Mouse (Mus musculus): ENCODE measurements at regions not wholly inside any gene's neighbourhood (a gene's known extent, or its start where the extent isn't known, plus 50 kb on each side); places are given as distances from the start of the nearest gene placed in this dataset.

DNA sequence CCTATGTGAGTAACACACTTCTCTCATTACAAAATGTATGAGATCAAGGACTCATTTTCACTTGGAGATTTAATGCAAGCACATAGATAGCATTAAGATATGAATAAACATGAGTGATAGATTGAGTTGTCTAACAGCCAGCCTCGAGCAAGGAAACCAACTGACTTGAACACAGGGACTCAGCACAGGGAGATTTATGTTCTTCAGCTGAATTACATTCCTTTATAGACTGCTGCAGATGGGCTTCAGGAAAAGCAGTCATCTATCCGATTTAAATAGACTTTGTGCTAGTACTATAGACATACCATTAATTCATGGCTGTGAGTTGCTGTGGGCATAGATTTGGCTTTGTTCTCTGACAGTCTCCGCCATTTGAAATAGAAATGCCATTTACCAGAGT lies 661.9 kb downstream of the Cenpc1 start:
- Histone ChIP-seq H3K9ac (ENCODE audit: low read length) (no peak overlapping the region), H3K4me2 (ENCODE audit: low read depth) (no peak overlapping the region), H3K4me3 (ENCODE audit: low read depth, low read length) (no peak overlapping the region), H3K4me1 (ENCODE audit: control insufficient read depth, insufficient read depth, low read length) (no peaks in the 10 kb centered on the region), H3K27ac (ENCODE audit: low read depth, low read length) (no peak overlapping the region), H3K9me3 (ENCODE audit: control insufficient read depth, low read length) (no peaks in the 10 kb centered on the region), H3K27me3 (ENCODE audit: control insufficient read depth, insufficient read depth, low read length) (no peaks in the 10 kb centered on the region), H3K36me3 (ENCODE audit: control insufficient read depth, insufficient read depth, low read length) (no peaks in the 10 kb centered on the region)
- peak; percentile 76; the same call in 1 of the 2 replicates for ATAC-seq (ENCODE audit: insufficient read depth, low FRiP score, low TSS enrichment)
- WGBS: 38% methylated on average over 3 of the region's 3 CpGs
- no peak for DNase-seq (ENCODE audit: low spot score)

- Histone ChIP-seq H3K9me3 (ENCODE audit: control insufficient read depth, low read length) (no peaks in the 10 kb centered on the region), H3K36me3 (ENCODE audit: control insufficient read depth, insufficient read depth, low read length) (no peaks in the 10 kb centered on the region), H3K4me2 (ENCODE audit: low read depth) (no peak overlapping the region), H3K9ac (ENCODE audit: low read length) (no peak overlapping the region), H3K27me3 (ENCODE audit: control insufficient read depth, insufficient read depth, low read length) (no peaks in the 10 kb centered on the region), H3K27ac (ENCODE audit: low read depth, low read length) (no peak overlapping the region), H3K4me3 (ENCODE audit: low read depth, low read length) (no peak overlapping the region), H3K4me1 (ENCODE audit: control insufficient read depth, insufficient read depth, low read length) (no peaks in the 10 kb centered on the region)
- ATAC-seq (ENCODE audit: insufficient read depth, low FRiP score, low TSS enrichment) (no peak), DNase-seq (ENCODE audit: low spot score) (no peak)
Measured at GRCm38 (mm10) chr5:85360427-85360826, 705.0 kb downstream of the Cenpc1 start.

- Histone ChIP-seq H3K9me3 (ENCODE audit: control insufficient read depth, low read length) (no peaks in the 10 kb centered on the region), H3K4me2 (ENCODE audit: low read depth) (no peak overlapping the region), H3K27me3 (ENCODE audit: control insufficient read depth, insufficient read depth, low read length) (no peaks in the 10 kb centered on the region), H3K27ac (ENCODE audit: low read depth, low read length) (no peak overlapping the region), H3K9ac (ENCODE audit: low read length) (no peak overlapping the region), H3K4me3 (ENCODE audit: low read depth, low read length) (no peak overlapping the region), H3K4me1 (ENCODE audit: control insufficient read depth, insufficient read depth, low read length) (no peaks in the 10 kb centered on the region), H3K36me3 (ENCODE audit: control insufficient read depth, insufficient read depth, low read length) (no peaks in the 10 kb centered on the region)
- no peak for DNase-seq (ENCODE audit: low spot score)
- WGBS: 66% methylated on average over 3 of the region's 3 CpGs
- ATAC-seq (ENCODE audit: insufficient read depth, low FRiP score, low TSS enrichment): no peak
Measured at GRCm38 (mm10) chr5:85346762-85347161, 718.6 kb downstream of the Cenpc1 start.

GRCm38 (mm10) chr5:85346066-85346649 lies 719.2 kb downstream of the Cenpc1 start:
- DNase-seq (ENCODE audit: low spot score) (no peak), ATAC-seq (ENCODE audit: insufficient read depth, low FRiP score, low TSS enrichment) (no peak)
- Histone ChIP-seq H3K9me3 (ENCODE audit: control insufficient read depth, low read length) (no peaks in the 10 kb centered on the region), H3K9ac (ENCODE audit: low read length) (no peak overlapping the region), H3K4me1 (ENCODE audit: control insufficient read depth, insufficient read depth, low read length) (no peaks in the 10 kb centered on the region), H3K27ac (ENCODE audit: low read depth, low read length) (no peak overlapping the region), H3K27me3 (ENCODE audit: control insufficient read depth, insufficient read depth, low read length) (no peaks in the 10 kb centered on the region), H3K36me3 (ENCODE audit: control insufficient read depth, insufficient read depth, low read length) (no peaks in the 10 kb centered on the region), H3K4me3 (ENCODE audit: low read depth, low read length) (no peak overlapping the region), H3K4me2 (ENCODE audit: low read depth) (no peak overlapping the region)
- 86% methylated on average over 7 of the region's 7 CpGs for WGBS

- ATAC-seq (ENCODE audit: insufficient read depth, low FRiP score, low TSS enrichment) (no peak), DNase-seq (ENCODE audit: low spot score) (no peak)
- 0 out of 2 replicates have a peak, but pooled peaks cover 2% of the 10 kb centered on the region for H3K4me1 ChIP-seq (ENCODE audit: control insufficient read depth, insufficient read depth, low read length)
- 70% methylated on average over 4 of the region's 4 CpGs for WGBS
- no peak overlapping the region for H3K4me2 ChIP-seq (ENCODE audit: low read depth)
- no peaks in the 10 kb centered on the region for H3K36me3 ChIP-seq (ENCODE audit: control insufficient read depth, insufficient read depth, low read length)
- no peak overlapping the region for H3K4me3 ChIP-seq (ENCODE audit: low read depth, low read length)
- H3K27ac ChIP-seq (ENCODE audit: low read depth, low read length): no peak overlapping the region
- H3K27me3 ChIP-seq (ENCODE audit: control insufficient read depth, insufficient read depth, low read length): no peaks in the 10 kb centered on the region
- H3K9ac ChIP-seq (ENCODE audit: low read length): no peak overlapping the region
- H3K9me3 ChIP-seq (ENCODE audit: control insufficient read depth, low read length): no peaks in the 10 kb centered on the region
Measured at GRCm38 (mm10) chr5:85341383-85341782, 724.0 kb downstream of the Cenpc1 start.

GRCm38 (mm10) chr5:85337643-85338458 lies 727.5 kb downstream of the Cenpc1 start:
- Histone ChIP-seq H3K36me3 (ENCODE audit: control insufficient read depth, insufficient read depth, low read length) (no peaks in the 10 kb centered on the region), H3K27me3 (ENCODE audit: control insufficient read depth, insufficient read depth, low read length) (no peaks in the 10 kb centered on the region), H3K27ac (ENCODE audit: low read depth, low read length) (no peak overlapping the region), H3K4me1 (ENCODE audit: control insufficient read depth, insufficient read depth, low read length) (0 out of 2 replicates have a peak, but pooled peaks cover 2% of the 10 kb centered on the region), H3K9ac (ENCODE audit: low read length) (no peak overlapping the region), H3K4me3 (ENCODE audit: low read depth, low read length) (no peak overlapping the region), H3K4me2 (ENCODE audit: low read depth) (no peak overlapping the region), H3K9me3 (ENCODE audit: control insufficient read depth, low read length) (no peaks in the 10 kb centered on the region)
- peak; percentile 68 for ATAC-seq (ENCODE audit: insufficient read depth, low FRiP score, low TSS enrichment)
- DNase-seq (ENCODE audit: low spot score): no peak
- WGBS: 55% methylated on average over 8 of the region's 8 CpGs

GRCm38 (mm10) chr5:85336944-85337343 lies 728.4 kb downstream of the Cenpc1 start:
- no peak overlapping the region for H3K9ac ChIP-seq (ENCODE audit: low read length)
- no peak overlapping the region for H3K4me3 ChIP-seq (ENCODE audit: low read depth, low read length)
- no peak overlapping the region for H3K4me2 ChIP-seq (ENCODE audit: low read depth)
- no peaks in the 10 kb centered on the region for H3K27me3 ChIP-seq (ENCODE audit: control insufficient read depth, insufficient read depth, low read length)
- no peak for ATAC-seq (ENCODE audit: insufficient read depth, low FRiP score, low TSS enrichment)
- H3K4me1 ChIP-seq (ENCODE audit: control insufficient read depth, insufficient read depth, low read length): 0 out of 2 replicates have a peak, but pooled peaks cover 2% of the 10 kb centered on the region
- H3K36me3 ChIP-seq (ENCODE audit: control insufficient read depth, insufficient read depth, low read length): no peaks in the 10 kb centered on the region
- H3K27ac ChIP-seq (ENCODE audit: low read depth, low read length): no peak overlapping the region
- DNase-seq (ENCODE audit: low spot score): no peak
- H3K9me3 ChIP-seq (ENCODE audit: control insufficient read depth, low read length): no peaks in the 10 kb centered on the region
- WGBS: 89% methylated on average over 1 of the region's 1 CpGs

Data from neural tube, embryonic 11.5 days (tissue).